ENCODE assay signal across 11 mouse cellular contexts in genomic region chr4:66215170-66215618, GRCm38 (mm10).
DNase-seq lines count a peak whose midpoint lies in the region; ATAC-seq and TF ChIP-seq lines count a peak whose summit lies in the region.
"Had no signal": no experiment of that assay in that cellular context is flagged by ENCODE, and none has a peak within 500 bp of the region (broad histone marks: within the 10 kb centered on the region; RNA-seq: fewer than 3 reads in every experiment).

No protein-coding gene starts in this region.

- H3K4me2 ChIP-seq in forebrain, embryonic 12.5 days: no peak overlapping the region
- H3K4me2 ChIP-seq in forebrain, embryonic 11.5 days (ENCODE audit: low read depth, low read length, severe bottlenecking): no peak overlapping the region
- H3K4me2 ChIP-seq in hindbrain, postnatal 0 days (ENCODE audit: low read depth, low read length): no peak overlapping the region
- H3K4me2 ChIP-seq: embryonic facial prominence, embryonic 13.5 days had no signal

- peak; percentile 78 for ATAC-seq in forebrain, embryonic 12.5 days (ENCODE audit: low FRiP score)
- no peak; the same call in 1 of the 2 replicates for ATAC-seq in forebrain, embryonic 11.5 days (replicated peaks; ENCODE audit: low FRiP score)
- peak; percentile 94 for ATAC-seq in cerebellum, adult (ENCODE audit: insufficient number of reproducible peaks, low FRiP score, low TSS enrichment)
- peak; percentile 85 for ATAC-seq in hindbrain, postnatal 0 days
- ATAC-seq in inflammation-experienced regulatory T-cells, adult 6 months: no peak

- no peaks in the 10 kb centered on the region for H3K36me3 ChIP-seq in forebrain, embryonic 12.5 days (replicated peaks)
- H3K36me3 ChIP-seq in forebrain, embryonic 11.5 days (ENCODE audit: control insufficient read depth, insufficient read depth, low read length): no peaks in the 10 kb centered on the region
- H3K36me3 ChIP-seq in hindbrain, postnatal 0 days (ENCODE audit: insufficient read depth, low read length): no peaks in the 10 kb centered on the region
- H3K36me3 ChIP-seq: embryonic facial prominence, embryonic 13.5 days had no signal

- DNase-seq in forebrain, embryonic 11.5 days (ENCODE audit: low spot score): no peak
- DNase-seq in gastrocnemius, adult 18-20 months (ENCODE audit: low spot score): peak; percentile 43
- DNase-seq in hindbrain, postnatal 0 days (ENCODE audit: low spot score): peak; percentile 63
- DNase-seq in frontal cortex, postnatal 36 days (ENCODE audit: low spot score in 2 of 2): no peak
- DNase-seq in urinary bladder, postnatal 4 days (ENCODE audit: low spot score in 2 of 2): no peak
- DNase-seq: lung, postnatal 36 days had no signal

- H3K4me3 ChIP-seq in forebrain, embryonic 12.5 days (replicated peaks): no peak overlapping the region
- H3K4me3 ChIP-seq in forebrain, embryonic 11.5 days (ENCODE audit: low read depth, low read length): no peak overlapping the region
- no peak overlapping the region for H3K4me3 ChIP-seq in hindbrain, postnatal 0 days (ENCODE audit: low read length)
- H3K4me3 ChIP-seq: embryonic facial prominence, embryonic 13.5 days had no signal

- no peak for TF ChIP-seq CTCF in hindbrain, postnatal 0 days (IDR thresholded peaks at IDR 0.05; ENCODE audit: low read depth)

- no peaks in the 10 kb centered on the region for H3K27me3 ChIP-seq in forebrain, embryonic 12.5 days
- no peaks in the 10 kb centered on the region for H3K27me3 ChIP-seq in forebrain, embryonic 11.5 days (ENCODE audit: control insufficient read depth, insufficient read depth, low read length)
- H3K27me3 ChIP-seq in hindbrain, postnatal 0 days (ENCODE audit: insufficient read depth, low read length): no peaks in the 10 kb centered on the region
- H3K27me3 ChIP-seq: embryonic facial prominence, embryonic 13.5 days had no signal

- H3K27ac ChIP-seq in forebrain, embryonic 12.5 days: no peak overlapping the region
- no peak overlapping the region for H3K27ac ChIP-seq in forebrain, embryonic 11.5 days (ENCODE audit: low read depth, low read length)
- H3K27ac ChIP-seq in hindbrain, postnatal 0 days: peak overlapping the region; percentile 32; the same call in 1 of the 2 replicates
- H3K27ac ChIP-seq: embryonic facial prominence, embryonic 13.5 days; kidney, postnatal 0 days had no signal

- H3K9me3 ChIP-seq in forebrain, embryonic 12.5 days: no peaks in the 10 kb centered on the region
- H3K9me3 ChIP-seq in forebrain, embryonic 11.5 days (ENCODE audit: control insufficient read depth, low read length): no peaks in the 10 kb centered on the region
- no peaks in the 10 kb centered on the region for H3K9me3 ChIP-seq in hindbrain, postnatal 0 days (ENCODE audit: low read length)
- H3K9me3 ChIP-seq: embryonic facial prominence, embryonic 13.5 days had no signal

- WGBS in forebrain, embryonic 12.5 days: 31% methylated on average over 9 of the region's 9 CpGs
- WGBS in forebrain, embryonic 11.5 days: 51% methylated on average over 9 of the region's 9 CpGs
- WGBS in hindbrain, postnatal 0 days: 28% methylated on average over 9 of the region's 9 CpGs

- peaks cover 7% of the 10 kb centered on the region for H3K4me1 ChIP-seq in forebrain, embryonic 12.5 days
- H3K4me1 ChIP-seq in forebrain, embryonic 11.5 days (replicated peaks; ENCODE audit: control insufficient read depth, insufficient read depth, low read length): no peaks in the 10 kb centered on the region
- no peaks in the 10 kb centered on the region for H3K4me1 ChIP-seq in hindbrain, postnatal 0 days (ENCODE audit: insufficient read depth, low read length)
- H3K4me1 ChIP-seq: embryonic facial prominence, embryonic 13.5 days had no signal

- no peak overlapping the region for H3K9ac ChIP-seq in forebrain, embryonic 12.5 days
- H3K9ac ChIP-seq in forebrain, embryonic 11.5 days (ENCODE audit: low read length): no peak overlapping the region
- H3K9ac ChIP-seq in hindbrain, postnatal 0 days (replicated peaks; ENCODE audit: low read length): no peak overlapping the region
- H3K9ac ChIP-seq: embryonic facial prominence, embryonic 13.5 days had no signal

Comparison
In these comparisons a context has a peak if more than half of its experiments do, and no peak if none do; other contexts are left out.
1. ATAC-seq: peak in forebrain, embryonic 12.5 days (single experiment), cerebellum, adult (single experiment) and hindbrain, postnatal 0 days (single experiment); none in forebrain, embryonic 11.5 days (single experiment) and inflammation-experienced regulatory T-cells, adult 6 months (single experiment).
2. DNase-seq: peak in gastrocnemius, adult 18-20 months (single experiment) and hindbrain, postnatal 0 days (single experiment); none in forebrain, embryonic 11.5 days (single experiment), frontal cortex, postnatal 36 days (0 of 2) and urinary bladder, postnatal 4 days (0 of 2).